Mouse (Mus musculus) layer of hippocampus, postnatal 14 days (tissue): ENCODE data around the gene Ccnt2. TPM values are rescaled to one million over a fixed set of nuclear protein-coding genes. Genes with fewer than 3 reads are reported as not detected.

Experiments
- total RNA-seq, 2 experiments: library from RNA; stranded (reverse); gene quantifications; 2 replicates each; pipeline ENCODE4 v1.2.3; 2021

Ccnt2 gene
- total RNA-seq, 2 experiments from 2014 or later: 52.0 to 54.7 TPM

Other genes with a start within 250 kb of the Ccnt2 start
- 10 to 100 TPM; 25.0 to 34.6 TPM for gene Tmem163, start 94.6 kb upstream of the Ccnt2 start, total RNA-seq
- not detected for gene Acmsd, start 44.8 kb upstream of the Ccnt2 start, total RNA-seq
- 1 to 10 TPM; 4.6 TPM for gene Map3k19, start 80.9 kb downstream of the Ccnt2 start, total RNA-seq
- 10 to 100 TPM; 56.9 to 63.0 TPM for gene Rab3gap1, start 94.6 kb downstream of the Ccnt2 start, total RNA-seq